Mouse (Mus musculus): ENCODE data around the gene Efcab9. TPM values are rescaled to one million over a fixed set of nuclear protein-coding genes. Genes with fewer than 3 reads are reported as not detected.

The Efcab9 gene
- polyA plus RNA-seq, 1 experiment from 2014 or later = 0.87 TPM

DNA sequence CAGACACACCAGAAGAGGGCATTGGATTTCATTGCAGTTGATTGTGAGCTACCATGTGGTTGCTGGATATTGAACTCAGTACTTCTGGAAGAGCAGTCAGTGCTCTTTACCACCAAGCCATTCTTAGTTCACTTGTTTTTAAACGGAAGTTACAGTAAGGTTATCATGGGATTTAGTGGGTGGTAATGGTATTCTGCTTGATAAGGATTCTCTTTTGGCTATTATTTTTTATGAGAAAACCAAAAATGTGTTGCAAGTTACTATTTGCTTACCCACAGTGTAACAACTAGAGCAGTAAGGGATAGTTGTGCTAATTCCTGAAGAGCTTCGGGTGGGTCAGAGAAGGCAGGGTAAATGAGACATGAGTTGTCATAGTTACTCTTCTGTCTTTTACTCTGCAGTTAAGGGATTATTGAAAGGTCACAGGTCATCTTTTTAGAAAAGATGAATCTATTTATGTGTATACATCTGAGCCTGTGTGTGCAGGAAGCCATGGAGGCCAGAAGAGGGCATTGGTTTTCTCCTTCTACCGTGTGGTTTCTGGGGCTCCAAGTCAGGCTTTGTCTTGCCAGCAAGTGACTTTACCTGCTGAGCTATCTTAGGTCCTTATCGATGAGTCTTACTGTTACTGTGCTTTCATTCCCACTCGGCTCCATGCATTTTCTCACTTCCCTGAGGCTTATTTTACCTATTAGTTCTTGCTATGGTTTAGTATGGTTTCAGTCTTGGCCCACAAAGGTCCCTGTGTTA, 56.2 kb downstream of the Efcab9 start:
- no peaks in the 10 kb centered on the region for H3K4me1 ChIP-seq (ENCODE audit: control insufficient read depth, insufficient read depth, low read length)
- WGBS = 78% methylated on average over 5 of the region's 5 CpGs
- ATAC-seq (ENCODE audit: insufficient read depth, low FRiP score) = no peak
- no peak overlapping the region for H3K9ac ChIP-seq (ENCODE audit: low read length)
- no peaks in the 10 kb centered on the region for H3K9me3 ChIP-seq (replicated peaks; ENCODE audit: control insufficient read depth, low read length)
- H3K4me3 ChIP-seq (replicated peaks; ENCODE audit: low read length) = no peak overlapping the region
- no peak overlapping the region for H3K27ac ChIP-seq (ENCODE audit: low read length)
- no peak overlapping the region for H3K4me2 ChIP-seq (ENCODE audit: low read depth, low read length)
- H3K27me3 ChIP-seq (ENCODE audit: control insufficient read depth, insufficient read depth, low read length) = no peaks in the 10 kb centered on the region
- H3K36me3 ChIP-seq (ENCODE audit: control insufficient read depth, insufficient read depth, low read length) = no peaks in the 10 kb centered on the region

- H3K9me3 ChIP-seq (replicated peaks; ENCODE audit: control insufficient read depth, low read length) = no peaks in the 10 kb centered on the region
- 80% methylated on average over 3 of the region's 3 CpGs for WGBS
- H3K27me3 ChIP-seq (ENCODE audit: control insufficient read depth, insufficient read depth, low read length) = no peaks in the 10 kb centered on the region
- H3K4me3 ChIP-seq (replicated peaks; ENCODE audit: low read length) = no peak overlapping the region
- no peak overlapping the region for H3K4me2 ChIP-seq (ENCODE audit: low read depth, low read length)
- H3K36me3 ChIP-seq (ENCODE audit: control insufficient read depth, insufficient read depth, low read length) = no peaks in the 10 kb centered on the region
- no peak overlapping the region for H3K9ac ChIP-seq (ENCODE audit: low read length)
- ATAC-seq (ENCODE audit: insufficient read depth, low FRiP score) = no peak
- no peak overlapping the region for H3K27ac ChIP-seq (ENCODE audit: low read length)
- no peaks in the 10 kb centered on the region for H3K4me1 ChIP-seq (ENCODE audit: control insufficient read depth, insufficient read depth, low read length)
Observed at GRCm38 (mm10) chr11:32474725-32475124, 57.2 kb downstream of the Efcab9 start.

Other genes with a start within 250 kb of the Efcab9 start
- 5,545 and 5,672 TPM in 2 replicates for gene Hba-a1, start 248.6 kb downstream of the Efcab9 start, polyA plus RNA-seq (2015; fragmentation: Nextera tagmentation; extraction: Ambion mirVana)
- gene Hbq1b, start 245.1 kb downstream of the Efcab9 start, polyA plus RNA-seq (2015; fragmentation: Nextera tagmentation; extraction: Ambion mirVana) = 3.3 and 5.5 TPM in 2 replicates
- 13,147 and 13,964 TPM in 2 replicates for gene Hba-a2, start 235.6 kb downstream of the Efcab9 start, polyA plus RNA-seq (2015; fragmentation: Nextera tagmentation; extraction: Ambion mirVana)
- gene Hbq1a, start 232.0 kb downstream of the Efcab9 start, polyA plus RNA-seq (2015; fragmentation: Nextera tagmentation; extraction: Ambion mirVana) = 0.62 and 1.2 TPM in 2 replicates
- 21.3 and 21.5 TPM in 2 replicates for gene Sh3pxd2b, start 184.3 kb downstream of the Efcab9 start, polyA plus RNA-seq (2015; fragmentation: Nextera tagmentation; extraction: Ambion mirVana)
- 39.2 and 40.3 TPM in 2 replicates for gene Ubtd2, start 76.7 kb downstream of the Efcab9 start, polyA plus RNA-seq (2015; fragmentation: Nextera tagmentation; extraction: Ambion mirVana)
- 4.2 TPM in 2 replicates for gene Stk10, start 1.2 kb upstream of the Efcab9 start, polyA plus RNA-seq (2015; fragmentation: Nextera tagmentation; extraction: Ambion mirVana)
- gene Fbxw11, start 110.6 kb upstream of the Efcab9 start, polyA plus RNA-seq (2015; fragmentation: Nextera tagmentation; extraction: Ambion mirVana) = 61.1 and 65.0 TPM in 2 replicates

Data from stomach, embryonic 16.5 days (tissue).